Mouse (Mus musculus): Measurements from ENCODE around the gene Gm6793. TPM values are rescaled to one million over a fixed set of nuclear protein-coding genes. Genes with fewer than 3 reads are reported as not detected.

Gene Gm6793
- total RNA-seq, 1 experiment, result not detected

- DNase-seq (ENCODE audit: low read depth, low spot score), result peak; percentile 83
- TF ChIP-seq HCFC1 (IDR thresholded peaks at IDR 0.05; ENCODE audit: borderline replicate concordance, insufficient read depth, low read length) (peak; percentile 27; the same call in 1 of the 2 replicates), ZC3H11A (IDR thresholded peaks at IDR 0.05; ENCODE audit: borderline replicate concordance, low read depth, low read length) (0 out of 2 replicates have a peak, but pooled peaks have one; percentile 29), ZNF384 (IDR thresholded peaks at IDR 0.05; ENCODE audit: low read depth, low read length) (no peak), CHD2 (IDR thresholded peaks at IDR 0.05; ENCODE audit: low read depth, low read length) (no peak; the same call in 1 of the 2 replicates), MAFK (IDR thresholded peaks at IDR 0.05; ENCODE audit: insufficient read depth, low read depth, low read length) (no peak)
- Histone ChIP-seq H3K27ac (ENCODE audit: insufficient read depth, low read depth, low read length, poor library complexity, severe bottlenecking) (no peak overlapping the region), H3K9me3 (ENCODE audit: control insufficient read depth, insufficient read depth, low read depth, low read length) (no peaks in the 10 kb centered on the region), H3K9ac (ENCODE audit: insufficient read depth, low read depth, low read length, poor library complexity, severe bottlenecking) (no peak overlapping the region), H3K36me3 (ENCODE audit: control insufficient read depth, insufficient read depth, low read length, poor library complexity, severe bottlenecking) (peaks cover 50% of the 10 kb centered on the region), H3K4me3 (ENCODE audit: insufficient read depth in 1 of 2, low read depth in 1 of 2, low read length in 2 of 2, poor library complexity in 1 of 2, severe bottlenecking in 1 of 2) (0 out of 4 replicates have a peak overlapping the region, but pooled peaks of 1 of the 2 experiments have one; percentile 27), H3K4me1 (ENCODE audit: control insufficient read depth in 2 of 2, insufficient read depth in 2 of 2, low read length in 2 of 2, poor library complexity in 1 of 2) (no peaks in the 10 kb centered on the region; a peak in 2 of 4 replicates)
- in situ Hi-C loops (cut with MboI; ENCODE audit: low sequenced_read_pairs in 2 of 2, unreplicated experiment in 2 of 2), result no loop called here
These were observed 24.9 kb downstream of the Gm6793 start for GRCm38 (mm10) chr8:111989911-111990310.

GRCm38 (mm10) chr8:111984511-111984910, 30.3 kb downstream of the Gm6793 start:
- H3K9ac ChIP-seq (ENCODE audit: insufficient read depth, low read depth, low read length, poor library complexity, severe bottlenecking), result no peak overlapping the region
- TF ChIP-seq ZC3H11A (IDR thresholded peaks at IDR 0.05; ENCODE audit: borderline replicate concordance, low read depth, low read length), result no peak
- TF ChIP-seq ZNF384 (IDR thresholded peaks at IDR 0.05; ENCODE audit: low read depth, low read length), result no peak
- no peak for TF ChIP-seq CHD2 (IDR thresholded peaks at IDR 0.05; ENCODE audit: low read depth, low read length)
- no peak for TF ChIP-seq MAFK (IDR thresholded peaks at IDR 0.05; ENCODE audit: insufficient read depth, low read depth, low read length)
- TF ChIP-seq HCFC1 (IDR thresholded peaks at IDR 0.05; ENCODE audit: borderline replicate concordance, insufficient read depth, low read length), result no peak
- H3K9me3 ChIP-seq (ENCODE audit: control insufficient read depth, insufficient read depth, low read depth, low read length), result no peaks in the 10 kb centered on the region
- peaks cover 0 to 2% of the 10 kb centered on the region in 2 experiments; a peak in 1 of 4 replicates for H3K4me1 ChIP-seq (ENCODE audit: control insufficient read depth in 2 of 2, insufficient read depth in 2 of 2, low read length in 2 of 2, poor library complexity in 1 of 2)
- H3K4me3 ChIP-seq (ENCODE audit: insufficient read depth in 1 of 2, low read depth in 1 of 2, low read length in 2 of 2, poor library complexity in 1 of 2, severe bottlenecking in 1 of 2), result no peak overlapping the region
- no peak overlapping the region for H3K27ac ChIP-seq (ENCODE audit: insufficient read depth, low read depth, low read length, poor library complexity, severe bottlenecking)
- no peak for DNase-seq (ENCODE audit: low read depth, low spot score)
- in situ Hi-C loops (cut with MboI; ENCODE audit: low sequenced_read_pairs in 2 of 2, unreplicated experiment in 2 of 2), result no loop called here
- H3K36me3 ChIP-seq (ENCODE audit: control insufficient read depth, insufficient read depth, low read length, poor library complexity, severe bottlenecking), result peaks cover 56% of the 10 kb centered on the region

GRCm38 (mm10) chr8:111982116-111982515, 32.7 kb downstream of the Gm6793 start:
- no peak for TF ChIP-seq ZC3H11A (IDR thresholded peaks at IDR 0.05; ENCODE audit: borderline replicate concordance, low read depth, low read length)
- no peak for TF ChIP-seq CHD2 (IDR thresholded peaks at IDR 0.05; ENCODE audit: low read depth, low read length)
- TF ChIP-seq HCFC1 (IDR thresholded peaks at IDR 0.05; ENCODE audit: borderline replicate concordance, insufficient read depth, low read length), result no peak
- TF ChIP-seq ZNF384 (IDR thresholded peaks at IDR 0.05; ENCODE audit: low read depth, low read length), result no peak
- no peak for TF ChIP-seq MAFK (IDR thresholded peaks at IDR 0.05; ENCODE audit: insufficient read depth, low read depth, low read length)
- in situ Hi-C loops (cut with MboI; ENCODE audit: low sequenced_read_pairs in 2 of 2, unreplicated experiment in 2 of 2), result no loop called here
- H3K4me1 ChIP-seq (ENCODE audit: control insufficient read depth in 2 of 2, insufficient read depth in 2 of 2, low read length in 2 of 2, poor library complexity in 1 of 2), result peaks cover 0 to 2% of the 10 kb centered on the region in 2 experiments; a peak in 1 of 4 replicates
- no peak overlapping the region for H3K4me3 ChIP-seq (ENCODE audit: insufficient read depth in 1 of 2, low read depth in 1 of 2, low read length in 2 of 2, poor library complexity in 1 of 2, severe bottlenecking in 1 of 2)
- peaks cover 50% of the 10 kb centered on the region for H3K36me3 ChIP-seq (ENCODE audit: control insufficient read depth, insufficient read depth, low read length, poor library complexity, severe bottlenecking)
- no peak for DNase-seq (ENCODE audit: low read depth, low spot score)
- H3K9me3 ChIP-seq (ENCODE audit: control insufficient read depth, insufficient read depth, low read depth, low read length), result no peaks in the 10 kb centered on the region
- H3K9ac ChIP-seq (ENCODE audit: insufficient read depth, low read depth, low read length, poor library complexity, severe bottlenecking), result no peak overlapping the region
- H3K27ac ChIP-seq (ENCODE audit: insufficient read depth, low read depth, low read length, poor library complexity, severe bottlenecking), result no peak overlapping the region

- no peak overlapping the region for H3K27ac ChIP-seq (ENCODE audit: insufficient read depth, low read depth, low read length, poor library complexity, severe bottlenecking)
- no peak overlapping the region for H3K9ac ChIP-seq (ENCODE audit: insufficient read depth, low read depth, low read length, poor library complexity, severe bottlenecking)
- no peak for TF ChIP-seq ZC3H11A (IDR thresholded peaks at IDR 0.05; ENCODE audit: borderline replicate concordance, low read depth, low read length)
- no peak for TF ChIP-seq HCFC1 (IDR thresholded peaks at IDR 0.05; ENCODE audit: borderline replicate concordance, insufficient read depth, low read length)
- TF ChIP-seq MAFK (IDR thresholded peaks at IDR 0.05; ENCODE audit: insufficient read depth, low read depth, low read length), result no peak
- no peak for TF ChIP-seq ZNF384 (IDR thresholded peaks at IDR 0.05; ENCODE audit: low read depth, low read length)
- TF ChIP-seq CHD2 (IDR thresholded peaks at IDR 0.05; ENCODE audit: low read depth, low read length), result no peak
- H3K36me3 ChIP-seq (ENCODE audit: control insufficient read depth, insufficient read depth, low read length, poor library complexity, severe bottlenecking), result peaks cover 53% of the 10 kb centered on the region
- peaks cover 0 to 3% of the 10 kb centered on the region in 2 experiments; a peak in 1 of 4 replicates for H3K4me1 ChIP-seq (ENCODE audit: control insufficient read depth in 2 of 2, insufficient read depth in 2 of 2, low read length in 2 of 2, poor library complexity in 1 of 2)
- no peaks in the 10 kb centered on the region for H3K9me3 ChIP-seq (ENCODE audit: control insufficient read depth, insufficient read depth, low read depth, low read length)
- in situ Hi-C loops (cut with MboI; ENCODE audit: low sequenced_read_pairs in 2 of 2, unreplicated experiment in 2 of 2), result no loop called here
- DNase-seq (ENCODE audit: low read depth, low spot score), result no peak
- H3K4me3 ChIP-seq (ENCODE audit: insufficient read depth in 1 of 2, low read depth in 1 of 2, low read length in 2 of 2, poor library complexity in 1 of 2, severe bottlenecking in 1 of 2), result no peak overlapping the region
These were observed 36.7 kb downstream of the Gm6793 start for GRCm38 (mm10) chr8:111978147-111978546.

Measured in ES-E14 (cell line).